Mouse (Mus musculus): ENCODE data around the gene Bcor. TPM values are rescaled to one million over a fixed set of nuclear protein-coding genes. Genes with fewer than 3 reads are reported as not detected.

Bcor gene
- polyA plus RNA-seq, 1 experiment from 2014 or later, result 14.7 TPM

DNA sequence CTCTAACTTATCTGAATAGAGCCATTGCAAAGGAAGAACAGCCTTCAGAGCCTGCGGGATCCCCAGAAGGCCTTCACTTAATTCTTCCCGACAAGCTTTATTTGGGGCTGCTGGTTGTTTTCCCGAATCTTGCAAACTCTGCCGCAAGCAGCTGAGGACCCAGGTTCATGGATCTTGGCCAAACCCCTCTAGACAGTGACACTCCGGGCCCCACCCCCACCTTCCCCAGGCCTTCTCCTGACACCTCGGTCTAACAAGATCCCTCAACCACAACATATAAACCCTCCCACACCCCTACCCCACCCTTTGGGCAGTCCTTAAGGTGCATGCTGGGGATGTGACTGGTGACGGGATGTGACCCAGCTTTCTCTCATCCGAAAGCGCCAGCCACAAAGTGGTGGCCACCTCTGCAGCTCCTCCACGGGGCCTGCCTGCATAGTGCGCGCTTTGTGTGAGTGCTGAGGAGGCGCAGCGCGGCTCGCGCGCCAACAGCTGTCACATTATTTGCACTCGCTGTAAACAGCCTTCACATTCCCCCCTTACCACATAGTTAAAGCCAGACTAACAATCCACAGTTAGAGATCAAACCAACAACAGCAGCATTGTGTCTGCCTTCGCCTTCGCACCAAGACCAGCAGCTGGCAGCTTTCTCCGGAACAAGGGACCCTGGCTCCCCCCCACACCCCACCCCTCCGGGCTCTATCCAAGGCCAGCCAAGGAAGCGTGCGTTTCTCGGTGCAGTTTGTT is 91.0 kb downstream of the Bcor start:
- no peaks in the 10 kb centered on the region for H3K36me3 ChIP-seq (ENCODE audit: control insufficient read depth, insufficient read depth, low read length)
- peak; percentile 44; the same call in 1 of the 2 replicates for ATAC-seq
- no peaks in the 10 kb centered on the region for H3K9me3 ChIP-seq (replicated peaks; ENCODE audit: control insufficient read depth, low read length, poor library complexity, severe bottlenecking)
- no peak overlapping the region for H3K27ac ChIP-seq (ENCODE audit: low read length)
- H3K27me3 ChIP-seq (ENCODE audit: control insufficient read depth, insufficient read depth, low read depth, low read length), result peaks cover 10% of the 10 kb centered on the region
- H3K4me1 ChIP-seq (ENCODE audit: control insufficient read depth, insufficient read depth, low read length), result peaks cover 47% of the 10 kb centered on the region
- H3K9ac ChIP-seq (ENCODE audit: low read depth, low read length), result peak overlapping the region; percentile 15; the same call in 1 of the 2 replicates
- H3K4me3 ChIP-seq (ENCODE audit: low read depth, low read length), result peak overlapping the region; percentile 9; the same call in 1 of the 2 replicates
- WGBS, result 6% methylated on average over 26 of the region's 26 CpGs
- peak overlapping the region; percentile 38 for H3K4me2 ChIP-seq (ENCODE audit: low read length)

GRCm38 (mm10) chrX:12067851-12068510 is 92.2 kb downstream of the Bcor start:
- Histone ChIP-seq H3K27me3 (ENCODE audit: control insufficient read depth, insufficient read depth, low read depth, low read length) (peaks cover 10% of the 10 kb centered on the region), H3K4me3 (ENCODE audit: low read depth, low read length) (no peak overlapping the region), H3K27ac (ENCODE audit: low read length) (no peak overlapping the region), H3K4me2 (ENCODE audit: low read length) (no peak overlapping the region), H3K9me3 (replicated peaks; ENCODE audit: control insufficient read depth, low read length, poor library complexity, severe bottlenecking) (no peaks in the 10 kb centered on the region), H3K36me3 (ENCODE audit: control insufficient read depth, insufficient read depth, low read length) (no peaks in the 10 kb centered on the region), H3K4me1 (ENCODE audit: control insufficient read depth, insufficient read depth, low read length) (peaks cover 52% of the 10 kb centered on the region), H3K9ac (ENCODE audit: low read depth, low read length) (no peak overlapping the region)
- 12% methylated on average over 18 of the region's 18 CpGs for WGBS
- ATAC-seq, result no peak

- Histone ChIP-seq H3K9me3 (replicated peaks; ENCODE audit: control insufficient read depth, low read length, poor library complexity, severe bottlenecking) (no peaks in the 10 kb centered on the region), H3K27ac (ENCODE audit: low read length) (no peak overlapping the region), H3K4me2 (ENCODE audit: low read length) (peak overlapping the region; percentile 17; the same call in 1 of the 2 replicates), H3K27me3 (ENCODE audit: control insufficient read depth, insufficient read depth, low read depth, low read length) (peaks cover 10% of the 10 kb centered on the region), H3K4me1 (ENCODE audit: control insufficient read depth, insufficient read depth, low read length) (peaks cover 61% of the 10 kb centered on the region), H3K4me3 (ENCODE audit: low read depth, low read length) (no peak overlapping the region), H3K9ac (ENCODE audit: low read depth, low read length) (no peak overlapping the region), H3K36me3 (ENCODE audit: control insufficient read depth, insufficient read depth, low read length) (no peaks in the 10 kb centered on the region)
- 14% methylated on average over 6 of the region's 6 CpGs for WGBS
- ATAC-seq, result no peak
These were observed 93.1 kb downstream of the Bcor start for GRCm38 (mm10) chrX:12067031-12067430.

GRCm38 (mm10) chrX:12065782-12066181 is 94.4 kb downstream of the Bcor start:
- H3K9ac ChIP-seq (ENCODE audit: low read depth, low read length), result no peak overlapping the region
- no peak for ATAC-seq
- H3K27ac ChIP-seq (ENCODE audit: low read length), result no peak overlapping the region
- H3K4me3 ChIP-seq (ENCODE audit: low read depth, low read length), result no peak overlapping the region
- H3K4me1 ChIP-seq (ENCODE audit: control insufficient read depth, insufficient read depth, low read length), result peaks cover 65% of the 10 kb centered on the region
- no peak overlapping the region for H3K4me2 ChIP-seq (ENCODE audit: low read length)
- H3K27me3 ChIP-seq (ENCODE audit: control insufficient read depth, insufficient read depth, low read depth, low read length), result peaks cover 10% of the 10 kb centered on the region
- no peaks in the 10 kb centered on the region for H3K9me3 ChIP-seq (replicated peaks; ENCODE audit: control insufficient read depth, low read length, poor library complexity, severe bottlenecking)
- H3K36me3 ChIP-seq (ENCODE audit: control insufficient read depth, insufficient read depth, low read length), result no peaks in the 10 kb centered on the region
- 43% methylated on average over 8 of the region's 9 CpGs for WGBS

DNA sequence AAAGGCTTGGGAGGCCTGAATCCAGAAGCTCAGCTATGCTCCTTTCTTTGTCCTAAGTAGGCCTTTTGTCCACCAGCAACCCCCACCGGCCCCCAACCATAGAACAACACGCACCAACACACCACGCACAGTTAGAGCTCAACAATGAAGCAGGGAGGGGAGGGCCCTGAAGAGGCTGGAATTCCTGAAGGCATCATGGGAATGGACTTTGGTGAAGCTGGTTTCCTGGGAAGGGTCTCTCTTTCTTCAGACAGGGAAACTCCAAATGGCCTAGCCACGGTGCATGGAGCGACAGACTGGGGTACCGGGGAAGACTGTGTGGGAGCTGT is 97.3 kb downstream of the Bcor start:
- peak overlapping the region; percentile 42; the same call in 1 of the 2 replicates for H3K27ac ChIP-seq (ENCODE audit: low read length)
- 17% methylated on average over 6 of the region's 6 CpGs for WGBS
- H3K4me3 ChIP-seq (ENCODE audit: low read depth, low read length), result no peak overlapping the region
- H3K4me2 ChIP-seq (ENCODE audit: low read length), result no peak overlapping the region
- no peaks in the 10 kb centered on the region for H3K36me3 ChIP-seq (ENCODE audit: control insufficient read depth, insufficient read depth, low read length)
- no peak overlapping the region for H3K9ac ChIP-seq (ENCODE audit: low read depth, low read length)
- ATAC-seq, result no peak
- peaks cover 5% of the 10 kb centered on the region for H3K27me3 ChIP-seq (ENCODE audit: control insufficient read depth, insufficient read depth, low read depth, low read length)
- H3K9me3 ChIP-seq (replicated peaks; ENCODE audit: control insufficient read depth, low read length, poor library complexity, severe bottlenecking), result no peaks in the 10 kb centered on the region
- peaks cover 51% of the 10 kb centered on the region for H3K4me1 ChIP-seq (ENCODE audit: control insufficient read depth, insufficient read depth, low read length)

GRCm38 (mm10) chrX:12062121-12062931 is 97.8 kb downstream of the Bcor start:
- peak overlapping the region; percentile 14; the same call in 1 of the 2 replicates for H3K9ac ChIP-seq (ENCODE audit: low read depth, low read length)
- peak overlapping the region; percentile 42; the same call in 1 of the 2 replicates for H3K27ac ChIP-seq (ENCODE audit: low read length)
- ATAC-seq, result peak; percentile 21
- no peak overlapping the region for H3K4me3 ChIP-seq (ENCODE audit: low read depth, low read length)
- H3K4me1 ChIP-seq (ENCODE audit: control insufficient read depth, insufficient read depth, low read length), result peaks cover 47% of the 10 kb centered on the region
- H3K9me3 ChIP-seq (replicated peaks; ENCODE audit: control insufficient read depth, low read length, poor library complexity, severe bottlenecking), result no peaks in the 10 kb centered on the region
- no peaks in the 10 kb centered on the region for H3K36me3 ChIP-seq (ENCODE audit: control insufficient read depth, insufficient read depth, low read length)
- 11% methylated on average over 24 of the region's 24 CpGs for WGBS
- H3K4me2 ChIP-seq (ENCODE audit: low read length), result peak overlapping the region; percentile 32
- peaks cover 5% of the 10 kb centered on the region for H3K27me3 ChIP-seq (ENCODE audit: control insufficient read depth, insufficient read depth, low read depth, low read length)

DNA sequence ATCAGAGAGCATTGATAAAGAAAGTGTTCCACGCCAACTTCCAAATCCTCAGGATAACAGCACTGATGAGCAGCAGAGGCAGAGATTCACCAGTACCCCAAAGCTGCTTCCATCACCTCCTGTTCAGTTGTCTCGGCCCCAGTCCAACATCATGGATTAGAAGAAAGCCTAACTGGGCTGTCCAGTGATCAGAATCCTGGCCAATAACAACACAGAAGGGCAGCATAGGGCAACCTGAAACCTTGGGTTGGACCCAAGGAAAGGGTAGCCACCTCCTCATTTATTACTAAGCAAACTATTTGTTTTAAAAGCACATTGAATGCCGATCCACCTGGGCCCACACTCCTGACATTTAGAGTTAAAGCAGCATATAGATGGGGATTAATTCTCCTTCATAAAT is 99.3 kb downstream of the Bcor start:
- no peak overlapping the region for H3K27ac ChIP-seq (ENCODE audit: low read length)
- H3K27me3 ChIP-seq (ENCODE audit: control insufficient read depth, insufficient read depth, low read depth, low read length), result peaks cover 5% of the 10 kb centered on the region; the same call in 1 of the 2 replicates
- H3K4me1 ChIP-seq (ENCODE audit: control insufficient read depth, insufficient read depth, low read length), result peaks cover 36% of the 10 kb centered on the region
- H3K9me3 ChIP-seq (replicated peaks; ENCODE audit: control insufficient read depth, low read length, poor library complexity, severe bottlenecking), result no peaks in the 10 kb centered on the region
- no peak for ATAC-seq
- H3K36me3 ChIP-seq (ENCODE audit: control insufficient read depth, insufficient read depth, low read length), result no peaks in the 10 kb centered on the region
- H3K4me2 ChIP-seq (ENCODE audit: low read length), result no peak overlapping the region
- no peak overlapping the region for H3K4me3 ChIP-seq (ENCODE audit: low read depth, low read length)
- H3K9ac ChIP-seq (ENCODE audit: low read depth, low read length), result no peak overlapping the region
- WGBS, result 64% methylated on average over 3 of the region's 3 CpGs

GRCm38 (mm10) chrX:12057210-12057609 is 102.9 kb downstream of the Bcor start:
- H3K4me3 ChIP-seq (ENCODE audit: low read depth, low read length), result no peak overlapping the region
- H3K27ac ChIP-seq (ENCODE audit: low read length), result no peak overlapping the region
- 0 out of 2 replicates have a peak, but pooled peaks cover 2% of the 10 kb centered on the region for H3K36me3 ChIP-seq (ENCODE audit: control insufficient read depth, insufficient read depth, low read length)
- no peaks in the 10 kb centered on the region for H3K9me3 ChIP-seq (replicated peaks; ENCODE audit: control insufficient read depth, low read length, poor library complexity, severe bottlenecking)
- 85% methylated on average over 11 of the region's 11 CpGs for WGBS
- peaks cover 20% of the 10 kb centered on the region for H3K4me1 ChIP-seq (ENCODE audit: control insufficient read depth, insufficient read depth, low read length)
- no peak overlapping the region for H3K9ac ChIP-seq (ENCODE audit: low read depth, low read length)
- no peak for ATAC-seq
- no peak overlapping the region for H3K4me2 ChIP-seq (ENCODE audit: low read length)
- no peaks in the 10 kb centered on the region; the same call in 1 of the 2 replicates for H3K27me3 ChIP-seq (ENCODE audit: control insufficient read depth, insufficient read depth, low read depth, low read length)
